Mouse (Mus musculus): Measurements from ENCODE around the gene Foxp1.

DNA sequence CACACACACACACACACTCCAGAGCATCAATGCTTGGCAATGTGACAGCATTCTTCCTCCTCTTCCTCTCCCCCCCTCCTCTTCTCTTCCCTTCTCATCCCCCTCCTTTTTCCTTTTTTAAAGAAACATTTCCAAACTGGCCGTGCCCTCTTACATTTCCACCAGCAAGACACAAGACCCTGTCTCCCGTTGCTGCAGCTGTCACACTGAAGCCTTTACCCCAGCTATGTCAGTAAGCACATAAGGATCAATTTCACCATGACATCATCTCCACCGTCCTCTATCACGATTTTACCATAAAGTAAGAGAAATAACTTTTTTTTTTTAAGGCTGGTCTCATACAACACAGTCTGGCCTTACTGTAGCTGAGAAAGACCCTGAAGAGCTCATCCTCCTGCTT, 410.7 kb downstream of the Foxp1 start:
- TF ChIP-seq CTCF (IDR thresholded peaks at IDR 0.05) (no peak), EP300 (IDR thresholded peaks at IDR 0.05) (no peak)
